Mouse (Mus musculus): ENCODE measurements around the gene Lrrc38. TPM values are rescaled to one million over a fixed set of nuclear protein-coding genes. Genes with fewer than 3 reads are reported as not detected.
A peak's percentile ranks its signal among the peaks of the same experiment; 100 is the strongest.

Lrrc38 gene
- total and polyA plus RNA-seq, 3 experiments, result not detected

- no peak overlapping the region for H3K27ac ChIP-seq (ENCODE audit: insufficient read depth, low read depth)
- TF ChIP-seq MAFK (IDR thresholded peaks at IDR 0.05; ENCODE audit: insufficient replicate concordance, low read length) (no peak), ETS1 (conservative IDR thresholded peaks at IDR 0.05; ENCODE audit: low read depth, low read length) (no peak), POLR2A (IDR thresholded peaks at IDR 0.05; ENCODE audit: low read depth, low read length) (no peak), SIN3A (IDR thresholded peaks at IDR 0.05; ENCODE audit: low read length) (no peak), BHLHE40 (IDR thresholded peaks at IDR 0.05; ENCODE audit: low read depth, low read length) (no peak), CHD2 (IDR thresholded peaks at IDR 0.05; ENCODE audit: low read length) (no peak), MYC (IDR thresholded peaks at IDR 0.05; ENCODE audit: low read depth, low read length) (no peak), MAZ (IDR thresholded peaks at IDR 0.05; ENCODE audit: low read depth, low read length) (no peak), JUND (conservative IDR thresholded peaks at IDR 0.05; ENCODE audit: low read depth, low read length) (no peak), NRF1 (IDR thresholded peaks at IDR 0.05; ENCODE audit: low read depth, low read length) (no peak), MAX (IDR thresholded peaks at IDR 0.05; ENCODE audit: low read length) (no peak), KAT2A (IDR thresholded peaks at IDR 0.05; ENCODE audit: insufficient replicate concordance, low read length) (no peak), USF2 (conservative IDR thresholded peaks at IDR 0.05; ENCODE audit: low read depth, low read length) (no peak)
- no peak for DNase-seq (ENCODE audit: extremely low read depth)
- in situ Hi-C loops (cut with MboI; ENCODE audit: low pct_ligation_motif_present, low pct_unique_long_range_greater_than_20kb, low sequenced_read_pairs), result no loop called here
- no peaks in the 10 kb centered on the region for H3K79me2 ChIP-seq (replicated peaks; ENCODE audit: control insufficient read depth, extremely low read depth, insufficient read depth, poor library complexity, severe bottlenecking)
- H3K36me3 ChIP-seq (replicated peaks in 1 of 2; ENCODE audit: control insufficient read depth in 1 of 2, insufficient read depth in 1 of 2, low read length in 1 of 2), result no peaks in the 10 kb centered on the region
- no peak overlapping the region for H3K4me3 ChIP-seq (replicated peaks in 1 of 3; ENCODE audit: low read depth in 2 of 3, low read length in 2 of 3, poor library complexity in 1 of 3)
- H3K4me1 ChIP-seq (ENCODE audit: control insufficient read depth in 1 of 2, insufficient read depth in 2 of 2), result no peaks in the 10 kb centered on the region; a peak in 1 of 4 replicates
- no peak overlapping the region for H3K4me2 ChIP-seq (ENCODE audit: insufficient read depth, low read depth, poor library complexity, severe bottlenecking)
- H3K9me3 ChIP-seq (replicated peaks; ENCODE audit: low read length), result peaks cover 15% of the 10 kb centered on the region
- H3K9ac ChIP-seq (ENCODE audit: insufficient read depth, low read depth), result no peak overlapping the region
- dilution Hi-C loops (cut with MboI; ENCODE audit: extremely low pct_ligation_motif_present, extremely low pct_unique_long_range_greater_than_20kb, low sequenced_read_pairs), result no loop called here
- H3K27me3 ChIP-seq (replicated peaks), result peaks cover 38% of the 10 kb centered on the region
These were observed 24.5 kb upstream of the Lrrc38 start for GRCm38 (mm10) chr4:143324925-143325624.

DNA sequence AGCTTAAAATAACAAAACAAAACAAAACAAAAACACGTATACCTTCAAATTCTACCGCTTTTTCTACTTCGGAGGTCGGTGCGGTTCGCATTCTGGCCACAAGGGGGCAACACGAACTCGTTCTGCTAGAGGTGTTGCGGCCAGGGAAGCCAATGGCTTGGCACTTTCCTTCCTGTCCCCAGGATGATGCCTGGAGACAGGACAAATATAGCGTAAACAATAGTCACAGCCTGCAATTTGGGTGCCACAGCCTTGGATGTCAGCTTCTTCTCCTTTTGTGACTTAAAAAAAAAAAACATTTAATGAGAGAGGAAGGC, 24.0 kb upstream of the Lrrc38 start:
- TF ChIP-seq UBTF (IDR thresholded peaks at IDR 0.05; ENCODE audit: low read depth, low read length) (no peak), ELF1 (IDR thresholded peaks at IDR 0.05; ENCODE audit: low read depth, low read length) (no peak), E2F4 (IDR thresholded peaks at IDR 0.05; ENCODE audit: insufficient replicate concordance, low read depth, low read length) (no peak), RAD21 (IDR thresholded peaks at IDR 0.05; ENCODE audit: low read depth, low read length) (peak; percentile 44), BHLHE40 (IDR thresholded peaks at IDR 0.05; ENCODE audit: low read depth, low read length) (no peak), SMC3 (IDR thresholded peaks at IDR 0.05; ENCODE audit: low read depth, low read length) (peak; percentile 36; the same call in 1 of the 2 replicates), ZC3H11A (IDR thresholded peaks at IDR 0.05; ENCODE audit: low read depth, low read length) (no peak), MAZ (IDR thresholded peaks at IDR 0.05; ENCODE audit: low read depth, low read length) (no peak), CTCF (conservative IDR thresholded peaks at IDR 0.05 in 1 of 2, IDR thresholded peaks at IDR 0.05 in 1 of 2; ENCODE audit: low read depth in 2 of 2, low read length in 2 of 2) (peak; percentile 50 to 53)
- H3K27me3 ChIP-seq (replicated peaks), result peaks cover 37% of the 10 kb centered on the region
- peak; percentile 41 for DNase-seq (ENCODE audit: extremely low read depth)
- H3K4me3 ChIP-seq (replicated peaks in 1 of 3; ENCODE audit: low read depth in 2 of 3, low read length in 2 of 3, poor library complexity in 1 of 3), result no peak overlapping the region
- no peaks in the 10 kb centered on the region for H3K36me3 ChIP-seq (replicated peaks in 1 of 2; ENCODE audit: control insufficient read depth in 1 of 2, insufficient read depth in 1 of 2, low read length in 1 of 2)
- H3K79me2 ChIP-seq (replicated peaks; ENCODE audit: control insufficient read depth, extremely low read depth, insufficient read depth, poor library complexity, severe bottlenecking), result no peaks in the 10 kb centered on the region
- dilution Hi-C loops (cut with MboI; ENCODE audit: extremely low pct_ligation_motif_present, extremely low pct_unique_long_range_greater_than_20kb, low sequenced_read_pairs), result no loop called here
- no peak overlapping the region for H3K4me2 ChIP-seq (ENCODE audit: insufficient read depth, low read depth, poor library complexity, severe bottlenecking)
- in situ Hi-C loops (cut with MboI; ENCODE audit: low pct_ligation_motif_present, low pct_unique_long_range_greater_than_20kb, low sequenced_read_pairs), result no loop called here
- H3K4me1 ChIP-seq (ENCODE audit: control insufficient read depth in 1 of 2, insufficient read depth in 2 of 2), result no peaks in the 10 kb centered on the region; a peak in 1 of 4 replicates
- no peak overlapping the region for H3K27ac ChIP-seq (ENCODE audit: insufficient read depth, low read depth)
- peaks cover 17% of the 10 kb centered on the region for H3K9me3 ChIP-seq (replicated peaks; ENCODE audit: low read length)
- no peak overlapping the region for H3K9ac ChIP-seq (ENCODE audit: insufficient read depth, low read depth)
